Mouse (Mus musculus) hindbrain, embryonic 16.5 days (tissue): Measurements from ENCODE around the gene Gsk3a. TPM values are rescaled to one million over a fixed set of nuclear protein-coding genes. Genes with fewer than 3 reads are reported as not detected.

ENCODE experiments used
- ATAC-seq: fragments of 200-750 bp; cut with Nextera tagmentation; 2 replicates; pipeline ENCODE4 v1.8.0; 2017; ENCODE audit warnings: moderate TSS enrichment, moderate library complexity
- H3K27ac ChIP-seq: fragments of 300-500 bp; sonication (generic); 2 replicates; pipeline ENCODE4 v1.5.1; 2014; ENCODE audit warnings: low read depth, mild to moderate bottlenecking, control low read depth, low read length, moderate library complexity
- H3K27me3 ChIP-seq: fragments of 300-500 bp; sonication (generic); replicated peaks from 2 replicates; pipeline ENCODE4 v1.6.1; 2014; ENCODE audit warnings: low read length; ENCODE audit not compliant: control insufficient read depth, insufficient read depth
- H3K36me3 ChIP-seq: fragments of 300-500 bp; sonication (generic); 2 replicates; pipeline ENCODE4 v1.6.1; 2014; ENCODE audit warnings: mild to moderate bottlenecking, low read length, moderate library complexity, mixed read lengths; ENCODE audit not compliant: control insufficient read depth, insufficient read depth
- H3K4me1 ChIP-seq: fragments of 300-500 bp; sonication (generic); 2 replicates; pipeline ENCODE4 v1.6.1; 2014; ENCODE audit warnings: low read depth, low read length; ENCODE audit not compliant: control insufficient read depth, insufficient read depth
- H3K4me2 ChIP-seq: fragments of 300-500 bp; sonication (generic); 2 replicates; pipeline ENCODE4 v1.6.1; 2014; ENCODE audit warnings: mild to moderate bottlenecking, low read length, control low read depth, moderate library complexity
- H3K4me3 ChIP-seq: fragments of 300-500 bp; sonication (generic); 2 replicates; pipeline ENCODE4 v1.5.1; 2014; ENCODE audit warnings: mild to moderate bottlenecking, low read length, control low read depth, moderate library complexity
- H3K9ac ChIP-seq: fragments of 300-500 bp; sonication (generic); 2 replicates; pipeline ENCODE4 v1.6.1; 2014; ENCODE audit warnings: low read depth, mild to moderate bottlenecking, control low read depth, low read length, moderate library complexity
- H3K9me3 ChIP-seq: fragments of 300-500 bp; sonication (generic); 2 replicates; pipeline ENCODE4 v1.6.1; 2014; ENCODE audit warnings: mild to moderate bottlenecking, low read length, moderate library complexity; ENCODE audit not compliant: control insufficient read depth
- WGBS: fragments of 180-500 bp; shearing (Covaris S2); extraction: QIAGEN DNeasy Blood & Tissue Kit; methylation state at CpG from one replicate; pipeline ENCODE4 v1.1.7; 2014; 5-methylcytosine and 5-hydroxymethylcytosine counted together
- polyA plus RNA-seq: library from polyadenylated mRNA; unstranded; fragments of >200 nt; fragmentation: Nextera tagmentation; extraction: Ambion mirVana; gene quantifications from 2 replicates; pipeline ENCODE4 v1.2.1, GENCODE M21; 2015

Gsk3a gene
- polyA plus RNA-seq, 1 experiment from 2014 or later = 13.0 TPM

- H3K4me3 ChIP-seq = no peak overlapping the region
- H3K27me3 ChIP-seq = no peaks in the 10 kb centered on the region
- no peaks in the 10 kb centered on the region for H3K4me1 ChIP-seq
- no peak overlapping the region for H3K4me2 ChIP-seq
- no peak overlapping the region for H3K9ac ChIP-seq
- H3K27ac ChIP-seq = no peak overlapping the region
- ATAC-seq = no peak
- peaks cover 2% of the 10 kb centered on the region; the same call in 1 of the 2 replicates for H3K9me3 ChIP-seq
- H3K36me3 ChIP-seq = peaks cover 17% of the 10 kb centered on the region
- 92% methylated on average over 20 of the region's 20 CpGs for WGBS
These were observed 34.0 kb downstream of the Gsk3a start for GRCm38 (mm10) chr7:25203624-25204023.

DNA sequence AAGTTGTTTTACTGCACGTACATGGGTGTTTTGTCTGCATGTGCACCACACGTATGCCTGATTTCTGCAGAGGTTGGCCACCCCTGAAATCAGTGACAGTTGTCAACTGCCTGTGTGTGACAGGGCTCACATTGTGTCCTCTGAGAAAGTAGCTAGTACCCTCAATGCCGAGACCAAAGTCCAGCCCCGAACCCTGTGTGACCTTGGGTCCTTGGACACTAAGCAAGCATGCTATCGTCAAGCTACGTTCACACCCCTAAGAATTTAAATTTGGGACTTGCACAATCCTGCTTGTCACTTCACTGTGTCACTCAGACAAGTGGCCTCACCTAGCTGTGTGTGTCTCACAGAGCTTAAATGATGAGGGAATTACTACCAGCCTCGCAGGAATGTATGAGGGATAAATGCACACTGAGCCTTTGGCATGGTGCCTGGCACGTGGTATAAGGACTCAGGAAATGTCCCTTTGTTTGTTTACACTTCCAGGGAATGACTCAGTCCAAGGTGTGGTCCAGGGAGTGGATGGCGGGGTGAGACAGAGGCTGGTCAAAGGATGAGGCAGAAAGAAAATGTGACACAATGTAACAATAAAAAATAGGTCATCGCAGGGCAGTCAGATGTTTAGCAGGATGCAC lies 40.1 kb downstream of the Gsk3a start:
- WGBS = 67% methylated on average over 10 of the region's 10 CpGs
- Histone ChIP-seq H3K4me1 (no peaks in the 10 kb centered on the region), H3K36me3 (0 out of 2 replicates have a peak, but pooled peaks cover 6% of the 10 kb centered on the region), H3K4me3 (no peak overlapping the region), H3K9ac (no peak overlapping the region), H3K4me2 (no peak overlapping the region), H3K27ac (no peak overlapping the region), H3K9me3 (peaks cover 2% of the 10 kb centered on the region; the same call in 1 of the 2 replicates), H3K27me3 (no peaks in the 10 kb centered on the region)
- ATAC-seq = no peak

DNA sequence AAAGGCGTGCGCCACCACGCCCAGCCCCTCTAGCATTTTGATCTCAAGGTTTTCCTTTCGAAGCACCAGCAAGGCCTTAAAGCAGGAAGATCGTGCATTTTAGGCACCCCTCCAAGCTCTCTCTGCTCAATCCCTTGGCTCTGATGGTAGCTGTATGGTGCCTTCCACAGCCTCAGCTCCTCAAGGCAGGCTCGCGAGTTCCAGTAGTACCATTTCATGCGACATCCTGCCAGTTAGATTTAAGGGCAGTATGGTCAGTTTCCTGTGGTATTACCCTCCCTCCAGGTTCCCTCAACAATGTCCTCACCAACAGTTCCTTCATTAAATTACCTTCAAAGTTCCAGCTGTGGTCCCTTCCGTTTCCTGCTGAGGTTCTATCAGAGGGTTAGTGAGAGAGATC lies 41.5 kb downstream of the Gsk3a start:
- Histone ChIP-seq H3K27me3 (no peaks in the 10 kb centered on the region), H3K9me3 (peaks cover 2% of the 10 kb centered on the region; the same call in 1 of the 2 replicates), H3K4me1 (no peaks in the 10 kb centered on the region), H3K9ac (no peak overlapping the region), H3K27ac (no peak overlapping the region), H3K4me3 (no peak overlapping the region), H3K36me3 (0 out of 2 replicates have a peak, but pooled peaks cover 3% of the 10 kb centered on the region), H3K4me2 (no peak overlapping the region)
- WGBS = 83% methylated on average over 9 of the region's 9 CpGs
- no peak for ATAC-seq

DNA sequence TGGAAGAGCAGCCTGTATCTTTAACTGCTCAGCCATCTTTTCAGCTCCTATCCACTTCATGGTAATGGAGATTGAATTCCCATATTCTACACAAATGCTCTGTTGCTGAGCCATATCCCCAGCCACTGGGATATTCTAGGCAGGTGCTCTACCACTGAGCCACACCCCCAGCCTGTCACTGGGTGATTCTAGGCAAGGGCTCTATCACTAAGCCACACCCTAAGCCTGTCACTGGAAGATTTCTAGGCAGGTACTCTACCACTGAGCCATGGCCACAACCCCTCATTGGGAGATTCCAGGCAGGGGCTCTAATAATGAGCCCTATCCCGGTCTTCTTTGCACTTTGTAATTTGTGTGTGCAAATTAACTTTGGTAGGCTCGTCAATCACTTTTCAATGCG lies 42.5 kb downstream of the Gsk3a start:
- peaks cover 2% of the 10 kb centered on the region; the same call in 1 of the 2 replicates for H3K9me3 ChIP-seq
- H3K9ac ChIP-seq = no peak overlapping the region
- H3K4me2 ChIP-seq = no peak overlapping the region
- no peaks in the 10 kb centered on the region for H3K27me3 ChIP-seq
- 71% methylated on average over 3 of the region's 3 CpGs for WGBS
- no peak for ATAC-seq
- no peak overlapping the region for H3K4me3 ChIP-seq
- H3K4me1 ChIP-seq = no peaks in the 10 kb centered on the region
- 0 out of 2 replicates have a peak, but pooled peaks cover 3% of the 10 kb centered on the region for H3K36me3 ChIP-seq
- H3K27ac ChIP-seq = no peak overlapping the region

DNA sequence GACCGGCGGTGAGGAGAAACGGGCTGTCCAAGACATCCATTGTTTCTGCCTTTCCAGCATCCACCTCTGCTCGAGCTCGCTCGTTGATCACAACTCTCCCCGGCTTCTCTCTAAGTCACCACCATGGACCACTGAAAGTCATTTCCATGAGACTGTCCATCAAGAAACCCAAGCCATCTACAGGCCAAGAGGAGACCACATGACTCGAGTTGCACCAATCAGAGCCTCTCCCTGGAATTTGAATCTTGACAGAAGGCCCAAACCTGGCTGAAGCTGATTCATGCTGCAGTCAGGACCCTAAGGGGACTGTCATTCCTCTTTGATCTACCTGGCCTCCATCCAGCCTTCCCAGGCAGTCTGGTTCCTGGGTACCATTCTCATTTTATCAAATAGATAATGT lies 45.5 kb downstream of the Gsk3a start:
- Histone ChIP-seq H3K27me3 (no peaks in the 10 kb centered on the region), H3K9ac (no peak overlapping the region), H3K27ac (no peak overlapping the region), H3K4me2 (no peak overlapping the region), H3K4me1 (no peaks in the 10 kb centered on the region), H3K9me3 (no peaks in the 10 kb centered on the region), H3K4me3 (no peak overlapping the region), H3K36me3 (no peaks in the 10 kb centered on the region)
- WGBS = 71% methylated on average over 8 of the region's 8 CpGs
- ATAC-seq = 0 out of 2 replicates have a peak, but pooled peaks have one; percentile 53

DNA sequence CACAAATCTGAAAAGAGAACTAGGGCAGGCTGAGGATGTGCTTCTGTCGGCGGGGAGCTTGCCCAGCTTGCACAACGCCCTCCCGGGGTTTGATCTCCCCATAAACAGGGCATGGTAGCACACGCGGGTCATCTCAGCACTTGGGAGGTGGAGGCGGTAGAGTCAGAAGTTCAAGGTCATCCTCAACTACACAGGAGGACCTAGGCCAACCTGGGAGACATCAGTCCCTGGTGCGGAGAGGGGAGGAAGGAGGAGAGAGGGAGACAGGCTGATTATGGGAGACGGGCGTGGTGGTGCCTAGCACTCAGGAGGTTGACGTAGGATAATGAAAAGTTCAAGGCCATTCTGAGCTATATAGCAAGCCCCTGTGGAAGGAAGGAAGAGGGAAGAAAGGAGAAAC lies 46.8 kb downstream of the Gsk3a start:
- H3K4me2 ChIP-seq = no peak overlapping the region
- H3K9ac ChIP-seq = no peak overlapping the region
- H3K9me3 ChIP-seq = no peaks in the 10 kb centered on the region
- H3K27me3 ChIP-seq = no peaks in the 10 kb centered on the region
- H3K36me3 ChIP-seq = no peaks in the 10 kb centered on the region
- H3K4me1 ChIP-seq = no peaks in the 10 kb centered on the region
- H3K27ac ChIP-seq = no peak overlapping the region
- H3K4me3 ChIP-seq = no peak overlapping the region
- ATAC-seq = no peak
- 86% methylated on average over 11 of the region's 11 CpGs for WGBS

DNA sequence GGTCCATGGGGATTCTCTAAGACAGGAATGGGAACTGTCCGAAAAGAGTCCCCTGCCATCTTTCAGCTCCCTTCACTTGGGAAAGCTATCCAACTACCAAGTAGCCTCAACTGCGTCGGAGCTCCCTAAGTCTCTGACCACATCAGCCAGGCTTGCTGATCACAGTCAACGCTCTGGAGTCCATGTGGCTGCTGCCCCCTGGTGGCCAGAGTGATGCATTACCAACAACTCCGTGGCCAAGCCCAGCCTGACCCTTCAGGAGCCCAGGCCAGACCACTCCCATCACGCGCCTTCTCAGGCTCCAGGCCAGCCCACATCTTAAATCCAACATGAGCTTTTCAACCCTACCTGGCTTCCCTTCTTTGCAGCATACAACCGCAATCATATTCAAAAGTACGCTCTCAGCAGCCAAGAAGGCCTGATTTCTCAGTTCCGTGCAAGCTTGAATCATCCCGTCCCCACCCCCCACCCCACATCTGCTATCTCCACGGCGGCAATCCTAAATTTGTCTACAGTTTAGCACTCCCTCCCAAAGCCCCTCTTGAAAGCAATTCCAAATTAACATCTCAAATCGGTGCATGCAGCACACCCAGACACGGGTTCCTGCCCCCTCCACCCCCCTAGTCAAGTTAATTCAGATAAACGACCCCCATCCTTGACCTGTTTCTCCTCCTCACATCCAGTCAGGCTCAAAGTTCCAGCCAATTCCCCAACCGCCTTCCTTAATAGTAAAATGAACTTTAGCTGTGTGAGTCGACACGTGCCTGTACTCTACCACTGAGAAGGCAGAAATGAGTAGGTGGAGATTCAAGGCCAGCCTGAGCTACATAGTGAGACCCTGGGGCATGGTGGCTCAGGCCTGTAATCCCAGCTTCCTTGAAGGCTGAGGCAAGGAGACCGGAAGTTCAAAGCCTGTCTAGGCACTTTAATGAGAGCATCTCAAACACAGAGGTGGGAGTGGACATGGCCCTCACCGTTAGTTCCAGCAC lies 49.7 kb downstream of the Gsk3a start:
- H3K4me2 ChIP-seq = peak overlapping the region; percentile 22; the same call in 1 of the 2 replicates
- H3K9ac ChIP-seq = no peak overlapping the region
- WGBS = 28% methylated on average over 21 of the region's 21 CpGs

GRCm38 (mm10) chr7:25184091-25184490 lies 53.6 kb downstream of the Gsk3a start:
- Histone ChIP-seq H3K9me3 (no peaks in the 10 kb centered on the region), H3K27ac (no peak overlapping the region), H3K4me3 (no peak overlapping the region), H3K4me2 (no peak overlapping the region), H3K9ac (no peak overlapping the region), H3K36me3 (no peaks in the 10 kb centered on the region), H3K27me3 (peaks cover 9% of the 10 kb centered on the region), H3K4me1 (peaks cover 21% of the 10 kb centered on the region)
- WGBS = 80% methylated on average over 6 of the region's 6 CpGs
- no peak for ATAC-seq

More for the DNA sequence above, 49.7 kb downstream of the Gsk3a start:
- peak; percentile 90 for ATAC-seq
- H3K27me3 ChIP-seq = peaks cover 2% of the 10 kb centered on the region
- no peaks in the 10 kb centered on the region for H3K4me1 ChIP-seq
- no peak overlapping the region for H3K27ac ChIP-seq
- no peaks in the 10 kb centered on the region for H3K36me3 ChIP-seq
- no peak overlapping the region for H3K4me3 ChIP-seq
- no peaks in the 10 kb centered on the region for H3K9me3 ChIP-seq

DNA sequence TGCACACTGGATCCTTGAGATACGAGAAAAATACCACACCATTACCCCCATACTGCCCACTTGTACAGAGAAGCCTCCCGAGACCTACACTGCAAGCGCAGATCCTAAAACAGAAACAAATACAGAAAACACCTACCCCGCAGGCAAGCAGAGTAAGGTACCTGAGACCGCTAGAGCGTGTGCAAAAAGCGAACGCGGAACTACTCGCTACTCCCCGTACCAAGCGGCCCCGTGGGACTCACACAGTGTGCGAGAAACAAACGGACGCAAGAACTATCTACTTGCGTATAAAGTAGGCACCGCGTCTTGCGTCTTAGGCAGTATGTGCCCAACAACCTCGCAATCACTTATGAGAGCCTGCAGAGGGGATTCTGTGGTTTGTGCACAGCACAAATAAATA lies 55.8 kb downstream of the Gsk3a start:
- Histone ChIP-seq H3K9ac (peak overlapping the region; percentile 33), H3K36me3 (no peaks in the 10 kb centered on the region), H3K4me2 (peak overlapping the region; percentile 59), H3K4me1 (peaks cover 32% of the 10 kb centered on the region), H3K4me3 (peak overlapping the region; percentile 31), H3K9me3 (no peaks in the 10 kb centered on the region), H3K27me3 (peaks cover 9% of the 10 kb centered on the region), H3K27ac (no peak overlapping the region)
- ATAC-seq = no peak
- WGBS = 3% methylated on average over 21 of the region's 21 CpGs
